Mouse (Mus musculus) heart, postnatal 10 days (tissue): Measurements from ENCODE around the gene Sh2d7. TPM values are rescaled to one million over a fixed set of nuclear protein-coding genes. Genes with fewer than 3 reads are reported as not detected.

Source experiments
- DNase-seq, 2 experiments: peaks; one replicate each; pipeline ENCODE4 v3.0.0; 2021
- intact Hi-C: fragments of 180-260 bp; cut with DNase I; formaldehyde crosslinking; loops from one replicate; pipeline ENCODE4 v1.15.1; 2025
- total RNA-seq, 2 experiments: library from RNA; stranded (reverse); gene quantifications; 2 replicates each; pipeline ENCODE4 v1.2.3; 2021

The Sh2d7 gene
- total RNA-seq, result not detected

DNA sequence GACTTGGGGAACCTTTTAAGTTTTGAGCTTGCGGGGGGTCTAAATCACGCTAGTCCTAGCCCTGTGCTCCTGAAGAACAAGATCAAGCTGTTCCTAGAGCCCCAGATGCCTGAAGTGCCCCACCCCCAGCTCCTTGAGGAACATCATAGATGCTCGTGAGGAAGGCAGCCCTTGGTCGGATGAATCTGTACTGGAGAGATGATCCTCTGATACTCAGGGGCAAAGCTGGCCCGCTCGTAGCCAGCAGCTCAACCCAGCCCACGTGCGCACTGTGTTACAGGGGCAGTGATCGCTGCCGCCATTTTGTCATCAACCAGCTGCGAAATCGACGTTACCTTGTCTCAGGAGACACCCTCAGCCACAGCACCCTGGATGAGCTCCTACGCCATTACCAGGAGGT, at the start of gene Sh2d7:
Gene Sh2d7 (plus strand): TSS at position 301 of the 400 bp plus-strand sequence.
- intact Hi-C loops, result no loop called here
- no peak for DNase-seq

DNA sequence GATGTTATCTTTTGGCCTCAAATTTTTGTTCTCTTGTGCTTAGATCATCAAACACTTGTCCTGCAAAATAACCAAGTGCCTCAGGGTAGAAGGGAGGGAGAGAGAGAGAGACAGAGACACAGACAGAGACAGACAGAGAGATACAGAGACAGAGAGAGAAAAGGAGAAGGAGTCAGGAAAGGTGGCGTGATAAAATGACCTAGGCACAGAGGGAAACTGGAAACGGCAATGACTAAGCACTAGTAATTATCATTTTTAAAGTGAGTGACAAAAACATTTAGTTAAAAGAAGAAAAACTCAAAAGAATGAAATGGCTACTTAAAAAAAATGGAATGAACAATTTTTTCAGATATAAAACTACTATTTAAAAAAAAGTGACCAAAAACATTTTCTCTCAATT, 49.2 kb upstream of the Sh2d7 start:
- intact Hi-C loops, result no loop called here

DNA sequence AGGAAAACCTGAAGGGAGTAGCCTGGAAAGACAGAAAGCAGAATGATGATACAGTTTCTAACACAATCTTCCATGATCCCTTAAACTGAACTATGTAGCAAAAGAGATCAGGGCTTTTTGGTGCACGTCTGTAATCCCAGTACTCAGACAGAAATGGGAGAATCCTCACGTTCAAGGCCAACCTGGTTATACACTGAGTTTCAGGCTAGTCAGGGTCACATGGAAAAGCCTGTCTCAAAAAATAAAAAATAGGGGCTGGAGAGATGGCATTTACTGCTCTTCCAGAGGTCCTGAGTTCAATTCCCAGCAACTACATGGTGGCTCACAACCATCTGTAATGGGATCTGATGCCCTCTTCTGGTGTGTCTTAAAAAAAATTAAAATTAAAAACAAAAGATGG, 48.4 kb upstream of the Sh2d7 start:
- no peak for DNase-seq
- intact Hi-C loops, result no loop called here

More for the DNA sequence above, 49.2 kb upstream of the Sh2d7 start:
- DNase-seq, result no peak

DNA sequence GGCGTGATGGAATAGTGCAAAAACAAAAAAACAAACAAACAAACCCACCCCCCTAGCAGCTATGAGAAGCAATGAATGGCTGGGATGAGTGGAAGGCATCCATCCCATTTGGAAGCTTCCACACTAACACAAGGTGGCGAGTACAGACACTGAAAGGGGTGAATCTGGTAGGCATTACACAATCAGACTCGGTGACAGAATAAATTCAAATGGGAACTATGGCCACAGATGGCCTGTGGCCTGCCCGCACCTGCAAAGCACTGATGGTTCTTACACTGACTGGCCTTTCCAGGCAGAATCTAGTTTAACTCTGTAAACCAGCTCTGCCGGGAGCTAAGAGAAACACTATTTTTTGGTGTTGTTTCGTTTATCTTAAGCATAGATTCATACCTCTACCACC, 39.5 kb upstream of the Sh2d7 start:
- no peak for DNase-seq
- intact Hi-C loops, result no loop called here

DNA sequence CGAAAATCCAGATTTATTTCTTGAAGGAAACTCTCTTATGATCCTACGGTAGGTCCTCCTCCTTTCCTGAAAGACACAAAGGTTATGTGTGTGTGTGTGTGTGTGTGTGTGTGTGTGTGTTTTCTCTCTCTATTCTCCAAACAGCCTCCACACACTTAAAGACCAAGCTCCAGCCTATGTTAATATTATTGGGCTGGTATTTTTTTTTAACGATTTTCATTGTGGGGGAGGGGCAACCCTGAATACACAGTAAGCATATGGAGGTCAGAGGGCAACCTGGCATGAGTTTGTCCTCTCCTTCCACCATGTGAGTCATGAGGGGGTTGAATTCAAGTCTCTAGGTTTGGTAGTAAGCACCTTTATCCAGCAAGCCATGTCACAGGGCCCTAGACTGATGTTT, 39.0 kb upstream of the Sh2d7 start:
- intact Hi-C loops, result loop anchor here (5.0 kb wide), 1 partner anchor 88 kb away; the partner anchor contains the start of gene Idh3a
- DNase-seq, result no peak

DNA sequence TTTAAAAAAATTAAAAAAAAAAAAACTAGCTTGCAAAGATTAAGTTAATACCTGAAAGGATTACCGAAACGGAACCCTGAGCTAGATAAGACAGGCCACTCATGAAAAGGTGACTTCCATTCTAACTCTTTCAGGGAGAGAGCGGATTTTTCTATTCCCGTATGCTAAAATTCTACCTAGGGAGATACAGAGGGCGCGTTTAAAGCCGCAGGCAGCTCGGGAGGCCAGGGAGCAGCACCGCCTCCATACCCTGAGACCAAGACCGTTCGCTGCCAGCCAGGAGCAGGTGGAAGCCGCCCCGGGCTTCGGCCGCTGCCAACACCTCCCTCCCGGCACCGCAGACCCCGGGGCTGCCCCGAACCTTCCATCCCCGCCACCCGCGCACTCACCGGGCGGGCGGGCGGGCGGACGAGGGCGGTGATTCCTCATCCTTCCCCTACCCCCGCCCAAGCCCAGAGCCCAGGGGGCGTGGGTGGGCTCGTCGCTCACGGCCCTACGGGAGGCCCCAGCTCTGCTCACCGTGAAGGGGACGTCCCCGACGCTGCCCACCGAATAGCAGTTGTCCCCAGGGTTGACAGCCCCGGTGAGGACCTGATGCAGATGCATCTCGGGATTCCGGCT, 37.8 kb upstream of the Sh2d7 start:
- intact Hi-C loops, result loop anchor here (5.0 kb wide), 1 partner anchor 86 kb away; the partner anchor contains the start of gene Idh3a
- DNase-seq, result peak in 1 of 2 experiments; percentile 57

DNA sequence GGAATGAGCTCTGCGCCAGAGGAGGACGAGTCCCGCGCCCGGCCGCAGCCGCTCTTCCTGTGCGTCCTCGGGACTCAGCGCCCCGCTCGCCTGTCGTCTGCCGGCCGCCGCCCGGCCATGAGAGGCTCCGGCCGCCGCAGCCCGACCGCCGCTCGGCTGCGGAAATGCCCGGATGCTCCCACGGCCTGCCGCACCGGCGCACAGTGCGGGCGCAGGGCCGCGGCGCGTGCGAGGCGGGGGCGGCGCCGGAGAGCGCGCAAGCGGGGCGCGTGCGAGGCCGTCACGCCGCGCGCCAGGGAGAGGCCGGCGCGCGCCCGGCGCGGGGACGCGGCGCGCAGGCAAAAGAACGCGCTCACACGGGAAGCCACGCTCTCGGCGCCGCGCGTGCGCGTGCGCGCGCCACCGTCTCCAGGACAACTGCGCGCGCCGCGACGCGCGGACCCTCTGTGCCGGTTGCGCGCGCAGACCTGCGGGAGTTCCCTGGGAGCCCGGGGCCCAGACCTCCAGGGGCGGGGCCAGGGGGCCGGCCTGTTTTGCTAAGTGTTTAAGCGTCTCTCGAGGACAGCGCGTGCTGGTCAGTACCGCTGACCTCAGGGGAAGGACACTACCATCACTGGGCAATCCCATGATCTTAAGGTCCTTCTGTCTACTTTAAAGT, 37.2 kb upstream of the Sh2d7 start, which contains the start of gene Dmxl2:
Gene Dmxl2 (minus strand): TSS at position 174 of the 658 bp plus-strand sequence.
- intact Hi-C loops, result loop anchor here (5.0 kb wide), 1 partner anchor 86 kb away; the partner anchor contains the start of gene Idh3a

DNA sequence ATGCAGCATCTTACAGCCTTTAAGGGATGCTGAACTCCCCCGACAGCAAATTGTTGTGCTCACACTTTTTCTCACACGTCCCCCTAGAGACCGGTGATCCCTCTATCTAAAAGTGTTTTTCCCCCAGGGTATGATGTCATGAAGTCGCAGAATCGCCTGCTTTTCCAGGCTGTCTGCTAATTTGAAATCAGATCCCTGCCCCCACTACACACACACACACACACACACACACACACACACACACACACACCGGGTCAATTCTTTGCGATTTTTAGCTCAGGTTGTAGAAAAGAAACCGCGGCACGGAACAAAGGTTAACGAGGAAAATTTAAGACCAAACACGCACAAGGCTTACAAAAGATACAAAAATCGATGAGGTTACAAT, 36.7 kb upstream of the Sh2d7 start:
- intact Hi-C loops, result loop anchor here (5.0 kb wide), 1 partner anchor 85 kb away; the partner anchor contains the start of gene Idh3a
- DNase-seq, result no peak

More for the DNA sequence above, 37.2 kb upstream of the Sh2d7 start, which contains the start of gene Dmxl2:
- peak; percentile 92 to 94 for DNase-seq

DNA sequence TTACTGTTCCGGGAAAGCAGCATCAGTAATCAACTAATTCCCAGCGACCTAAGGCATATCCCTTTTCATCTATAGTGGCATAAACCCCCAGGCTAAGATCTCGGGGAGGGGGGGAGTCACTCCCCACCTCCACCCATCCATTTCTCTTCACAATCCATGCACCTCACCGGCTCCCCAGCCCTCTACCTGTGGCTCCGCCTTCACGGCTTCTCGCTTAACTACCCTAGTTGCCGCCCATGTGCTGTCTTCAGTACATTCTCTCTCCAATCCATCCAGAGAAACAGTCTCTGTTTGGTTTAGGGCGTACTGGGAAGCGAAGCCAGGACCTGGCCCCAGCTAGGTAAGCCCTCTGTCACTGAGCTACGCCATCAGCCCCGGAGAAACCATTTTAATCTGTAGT, 35.9 kb upstream of the Sh2d7 start:
- intact Hi-C loops, result loop anchor here (5.0 kb wide), 1 partner anchor 84 kb away; the partner anchor contains the start of gene Idh3a
- no peak for DNase-seq

DNA sequence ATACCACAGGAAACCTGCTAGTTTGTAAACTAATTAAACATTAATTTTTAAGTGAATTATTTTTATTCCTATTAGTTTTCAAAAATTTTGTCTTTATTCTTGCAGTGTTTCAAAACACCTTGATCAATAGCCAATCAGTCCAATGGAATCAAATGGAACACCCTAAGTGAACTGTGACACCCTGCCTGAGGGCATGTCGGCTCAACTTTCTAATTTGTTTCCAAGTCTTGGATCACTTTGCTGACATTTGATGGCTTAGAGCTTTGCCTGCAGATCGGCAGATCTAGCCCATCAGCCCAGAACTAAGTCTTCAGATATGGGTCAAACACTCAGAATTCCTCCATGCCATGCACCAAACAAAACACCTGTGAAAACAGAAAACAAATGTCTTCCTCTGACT, 22.8 kb upstream of the Sh2d7 start:
- intact Hi-C loops, result no loop called here
- DNase-seq, result no peak

DNA sequence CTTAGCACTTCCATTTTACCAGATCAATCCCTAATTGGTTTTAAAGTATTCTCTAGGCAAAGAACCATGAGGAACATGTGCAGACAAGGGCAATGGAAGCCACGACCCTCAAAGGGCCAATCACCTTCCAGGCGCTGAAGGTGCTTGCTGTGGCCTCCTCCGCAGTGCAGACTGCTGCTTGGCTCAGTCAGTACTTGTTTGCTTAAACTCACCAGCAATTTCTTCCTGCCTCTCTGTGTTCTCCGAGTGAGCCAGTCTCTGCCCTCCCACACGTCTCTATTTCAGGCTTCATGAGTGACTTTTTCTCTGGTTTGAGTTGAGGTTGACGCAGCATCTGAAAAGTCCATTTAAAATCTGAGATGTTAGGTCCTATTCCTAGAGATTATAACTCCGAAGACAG, 19.9 kb upstream of the Sh2d7 start:
- intact Hi-C loops, result no loop called here
- no peak for DNase-seq

DNA sequence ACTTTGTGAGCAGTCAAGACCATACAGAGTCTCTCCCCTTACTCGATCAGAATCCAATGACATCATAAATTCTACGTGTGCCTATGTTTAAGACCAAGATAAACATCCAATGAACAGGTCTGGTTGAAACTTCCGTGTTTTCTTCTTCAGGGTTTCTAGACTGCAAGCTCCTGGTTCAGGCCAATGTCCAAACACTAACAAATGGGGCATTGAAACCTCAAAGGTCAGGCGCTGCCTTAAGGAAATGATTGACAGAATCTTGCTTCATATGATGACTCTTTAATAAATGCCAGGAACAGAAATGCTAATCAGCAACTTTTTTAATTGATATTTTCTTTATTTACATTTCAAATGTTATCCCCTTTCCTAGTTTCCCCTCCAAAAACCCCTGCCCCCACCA, 18.5 kb upstream of the Sh2d7 start:
- intact Hi-C loops, result no loop called here
- DNase-seq, result no peak

DNA sequence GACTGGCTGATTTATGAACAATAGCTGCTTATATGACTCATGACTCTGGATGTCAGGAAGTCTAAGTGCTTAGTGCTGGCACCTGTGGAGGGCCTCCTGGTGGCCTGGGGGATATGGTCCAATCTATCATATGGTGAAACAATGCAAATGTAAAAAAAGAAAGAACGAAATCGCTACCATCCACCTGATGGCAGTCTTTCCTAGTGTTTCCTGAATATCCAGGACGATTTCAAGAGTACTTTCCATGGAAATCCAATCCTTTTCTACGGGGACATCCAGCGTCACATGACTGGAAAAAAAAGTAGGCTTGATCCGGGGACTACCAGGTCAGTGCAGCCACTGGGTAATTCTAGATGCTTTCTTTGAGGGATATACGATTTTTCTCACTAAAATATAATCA, 11.1 kb upstream of the Sh2d7 start:
- intact Hi-C loops, result no loop called here
- no peak for DNase-seq

DNA sequence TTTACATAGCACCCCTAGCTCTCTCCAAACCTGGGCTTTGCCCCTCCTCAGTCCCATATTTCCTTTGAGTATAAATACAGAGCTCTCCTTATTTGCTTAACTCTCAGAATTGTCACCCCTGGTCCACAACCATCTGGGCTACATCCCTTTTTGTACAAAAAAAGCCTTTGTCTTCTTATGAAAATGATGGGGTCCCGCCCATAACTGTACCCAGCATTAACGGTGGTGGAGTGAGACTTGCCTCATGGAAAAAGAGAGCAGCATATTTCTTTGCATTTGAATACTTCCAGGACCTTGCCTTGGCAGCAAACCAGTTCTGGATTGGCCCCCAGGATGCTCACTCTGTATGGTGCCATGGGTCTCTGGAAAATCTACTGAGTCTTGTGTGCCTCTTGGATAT, 8.8 kb upstream of the Sh2d7 start:
- no peak for DNase-seq

DNA sequence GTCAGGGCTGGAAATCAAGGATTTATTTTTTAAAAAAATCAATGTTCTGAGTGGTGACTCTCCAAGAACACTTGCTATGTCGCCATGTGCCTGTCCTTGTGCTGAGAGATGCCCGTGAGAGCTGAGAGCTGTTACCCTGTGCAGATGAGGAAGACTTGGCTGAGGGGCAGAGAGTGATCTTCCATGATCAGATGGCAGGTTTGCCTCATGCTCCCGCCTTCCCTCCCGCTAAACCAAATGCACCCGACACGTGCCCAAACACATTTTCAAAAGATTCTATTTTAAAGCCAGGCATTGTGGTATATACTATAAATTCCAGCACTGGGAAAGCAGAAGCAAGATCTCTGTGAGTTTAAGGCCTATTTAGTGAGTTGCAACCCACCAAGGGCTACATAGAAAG, 7.9 kb upstream of the Sh2d7 start:
- intact Hi-C loops, result no loop called here

More for the DNA sequence above, 8.8 kb upstream of the Sh2d7 start:
- intact Hi-C loops, result no loop called here

DNA sequence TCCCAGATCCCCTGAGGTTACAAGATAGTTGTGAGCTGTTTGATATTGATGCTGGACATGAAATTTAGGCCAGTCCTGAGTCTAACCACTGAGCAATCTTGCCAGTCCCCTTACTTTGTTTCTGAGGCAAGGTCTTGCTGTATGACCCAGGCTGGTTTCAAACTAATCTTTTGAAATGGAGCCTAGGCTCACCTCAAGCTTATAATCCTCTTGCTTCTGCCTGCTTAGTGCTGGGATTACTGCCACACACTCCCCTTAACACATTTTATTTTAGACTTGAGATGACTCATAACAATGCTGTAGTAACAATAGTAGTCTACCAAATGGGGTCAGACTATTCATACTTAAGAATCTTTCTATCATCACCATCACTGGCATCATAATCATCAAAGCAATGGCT, 7.4 kb upstream of the Sh2d7 start:
- no peak for DNase-seq
- intact Hi-C loops, result no loop called here

More for the DNA sequence above, 7.9 kb upstream of the Sh2d7 start:
- DNase-seq, result no peak

DNA sequence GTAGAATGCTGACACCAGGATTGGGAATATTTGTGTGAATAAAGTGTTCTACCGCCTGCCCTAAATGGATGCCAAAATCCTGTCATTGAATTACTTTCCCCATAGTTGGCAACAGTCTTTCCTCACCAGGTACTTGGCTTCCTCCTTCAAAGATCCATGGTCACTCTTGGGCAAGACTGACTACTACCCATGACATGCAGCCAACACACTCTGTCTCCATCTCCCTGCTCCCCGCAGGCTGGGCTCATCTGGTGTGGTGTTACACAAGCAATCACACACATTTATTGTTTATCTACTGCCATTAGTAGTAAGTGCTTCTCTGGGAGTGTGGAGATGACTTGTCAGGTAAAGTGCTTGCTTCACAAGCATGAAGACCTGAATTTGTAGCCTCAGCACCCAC, 5.9 kb upstream of the Sh2d7 start:
- no peak for DNase-seq
- intact Hi-C loops, result no loop called here

DNA sequence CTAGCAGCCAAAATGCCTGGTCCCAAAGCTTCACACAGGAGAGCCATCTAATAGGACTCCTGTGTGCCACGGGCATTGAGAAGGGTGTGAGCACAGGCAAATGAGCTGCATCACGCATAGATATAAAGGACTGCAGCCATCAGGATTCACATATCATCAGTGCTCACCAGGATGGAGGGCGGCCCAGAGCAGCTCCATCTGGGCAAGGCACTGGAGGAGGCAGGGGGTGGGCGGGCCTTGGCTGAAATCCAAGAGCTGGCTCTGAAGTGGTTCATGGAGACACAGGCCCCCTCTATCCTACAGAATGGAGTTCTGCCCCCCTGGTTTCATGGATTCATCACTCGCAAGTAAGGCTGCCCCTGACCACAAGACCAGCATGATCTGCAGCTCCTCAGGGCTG, 4.8 kb upstream of the Sh2d7 start:
- intact Hi-C loops, result no loop called here
- no peak for DNase-seq

DNA sequence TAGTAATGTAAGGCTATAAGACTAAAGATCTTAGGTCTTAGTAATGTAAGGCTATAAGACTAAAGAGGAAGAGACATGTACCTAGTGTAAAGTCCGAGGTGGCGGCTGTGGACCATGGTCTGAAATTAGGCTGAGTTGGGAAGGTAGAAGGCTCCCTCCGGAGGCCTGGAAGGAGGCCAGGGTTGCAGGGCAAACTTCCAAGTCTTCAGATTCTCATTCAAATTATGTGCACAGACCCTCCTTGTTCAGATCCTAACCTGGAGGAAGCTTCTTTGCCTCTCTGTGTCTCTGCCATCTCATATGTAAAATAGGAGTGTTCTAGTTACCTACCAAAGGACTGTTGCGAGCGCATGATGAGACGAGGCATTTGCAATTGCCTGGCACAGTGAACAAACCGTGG, 2.5 kb upstream of the Sh2d7 start:
- DNase-seq, result no peak
- intact Hi-C loops, result no loop called here

DNA sequence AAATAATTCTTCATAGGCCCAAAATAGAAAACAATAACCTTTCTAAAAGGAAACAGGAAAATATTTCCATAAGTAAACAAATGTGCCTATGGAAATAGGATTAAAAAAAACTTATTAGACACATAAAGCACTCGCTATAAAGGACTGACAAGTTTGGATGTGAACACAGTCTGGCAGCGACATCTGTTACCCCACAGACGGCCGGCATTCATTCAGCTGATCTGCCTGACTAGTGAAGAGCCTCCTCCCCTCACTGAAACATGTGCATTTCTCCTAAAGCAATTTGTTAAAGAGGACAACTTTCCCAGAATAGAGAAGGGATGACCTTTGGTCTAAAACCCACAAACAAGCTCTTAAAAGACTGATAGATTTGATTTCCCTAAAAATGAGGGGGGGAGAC, 1.8 kb upstream of the Sh2d7 start:
- no peak for DNase-seq
- intact Hi-C loops, result no loop called here

DNA sequence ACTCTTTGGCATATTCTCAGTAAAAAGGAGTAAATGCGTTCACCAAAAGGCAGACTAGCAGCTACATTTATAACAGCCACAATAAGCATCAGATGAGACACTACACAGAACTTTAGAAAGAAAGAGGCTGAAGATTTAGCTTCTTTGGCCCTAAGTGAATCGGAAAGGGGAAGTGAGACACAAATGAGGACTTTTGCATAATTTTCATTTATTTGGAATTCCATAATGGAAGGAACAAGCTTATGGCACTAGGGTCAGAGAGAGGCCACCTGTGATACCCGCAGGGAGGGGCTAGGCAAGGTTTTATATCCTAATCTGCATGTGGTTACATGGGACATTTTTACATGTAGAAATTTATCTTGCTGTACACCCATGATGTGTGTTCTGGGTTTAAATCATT, 1.3 kb upstream of the Sh2d7 start:
- no peak for DNase-seq
- intact Hi-C loops, result no loop called here

DNA sequence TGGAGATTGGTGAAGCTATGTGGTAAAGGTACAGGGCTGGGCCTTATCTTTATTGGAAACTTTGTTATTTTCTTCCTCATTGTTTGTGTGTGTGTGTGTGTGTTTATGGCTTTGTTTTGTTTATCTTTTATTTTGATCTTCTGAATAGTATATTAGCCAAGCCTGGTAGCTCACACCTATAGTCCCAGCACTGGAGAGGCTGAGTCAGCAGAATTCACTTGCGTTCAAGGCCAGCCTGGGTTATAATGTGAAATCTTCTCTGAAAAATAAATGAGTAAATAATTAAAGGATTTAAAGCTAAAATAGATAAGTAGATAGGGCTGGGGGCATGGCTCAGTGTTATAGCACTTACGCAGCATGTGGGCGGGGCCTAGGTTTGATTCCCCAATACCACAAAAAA, 540 bp upstream of the Sh2d7 start:
- no peak for DNase-seq
- intact Hi-C loops, result no loop called here
